Mouse (Mus musculus): ENCODE measurements around the gene D5Ertd579e.

D5Ertd579e gene

GRCm38 (mm10) chr5:36571371-36571770 lies 124.5 kb downstream of the D5Ertd579e start:
- no peak for DNase-seq (ENCODE audit: low spot score in 2 of 2)

GRCm38 (mm10) chr5:36570546-36571245 lies 125.1 kb downstream of the D5Ertd579e start:
- DNase-seq (ENCODE audit: low spot score in 2 of 2), result no peak

- DNase-seq (ENCODE audit: low spot score in 2 of 2), result no peak
These were observed 125.7 kb downstream of the D5Ertd579e start for GRCm38 (mm10) chr5:36570098-36570497.

- DNase-seq (ENCODE audit: low spot score in 2 of 2), result no peak
These were observed 127.7 kb downstream of the D5Ertd579e start for GRCm38 (mm10) chr5:36568118-36568517.

GRCm38 (mm10) chr5:36567627-36568026 lies 128.2 kb downstream of the D5Ertd579e start:
- DNase-seq (ENCODE audit: low spot score in 2 of 2), result no peak

GRCm38 (mm10) chr5:36564530-36564929 lies 131.3 kb downstream of the D5Ertd579e start:
- DNase-seq (ENCODE audit: low spot score in 2 of 2), result no peak

- DNase-seq (ENCODE audit: low spot score in 2 of 2), result no peak
These were observed 132.1 kb downstream of the D5Ertd579e start for GRCm38 (mm10) chr5:36563741-36564140.

- no peak for DNase-seq (ENCODE audit: low spot score in 2 of 2)
These were observed 132.9 kb downstream of the D5Ertd579e start for GRCm38 (mm10) chr5:36562791-36563445.

- no peak for DNase-seq (ENCODE audit: low spot score in 2 of 2)
These were observed 134.3 kb downstream of the D5Ertd579e start for GRCm38 (mm10) chr5:36561509-36561908.

- no peak for DNase-seq (ENCODE audit: low spot score in 2 of 2)
These were observed 135.3 kb downstream of the D5Ertd579e start for GRCm38 (mm10) chr5:36560490-36560889.

- DNase-seq (ENCODE audit: low spot score in 2 of 2), result no peak
These were observed 136.2 kb downstream of the D5Ertd579e start for GRCm38 (mm10) chr5:36559510-36560235.

GRCm38 (mm10) chr5:36559106-36559505 lies 136.7 kb downstream of the D5Ertd579e start:
- DNase-seq (ENCODE audit: low spot score in 2 of 2), result no peak

GRCm38 (mm10) chr5:36558526-36558925 lies 137.3 kb downstream of the D5Ertd579e start:
- no peak for DNase-seq (ENCODE audit: low spot score in 2 of 2)

GRCm38 (mm10) chr5:36557584-36558308 lies 138.1 kb downstream of the D5Ertd579e start:
- DNase-seq (ENCODE audit: low spot score in 2 of 2), result no peak

- no peak for DNase-seq (ENCODE audit: low spot score in 2 of 2)
These were observed 138.9 kb downstream of the D5Ertd579e start for GRCm38 (mm10) chr5:36556906-36557305.

- DNase-seq (ENCODE audit: low spot score in 2 of 2), result no peak
These were observed 139.5 kb downstream of the D5Ertd579e start for GRCm38 (mm10) chr5:36556289-36556688.

- no peak for DNase-seq (ENCODE audit: low spot score in 2 of 2)
These were observed 141.3 kb downstream of the D5Ertd579e start for GRCm38 (mm10) chr5:36554496-36554895.

GRCm38 (mm10) chr5:36553886-36554285 lies 141.9 kb downstream of the D5Ertd579e start:
- DNase-seq (ENCODE audit: low spot score in 2 of 2), result no peak

- no peak for DNase-seq (ENCODE audit: low spot score in 2 of 2)
These were observed 142.7 kb downstream of the D5Ertd579e start for GRCm38 (mm10) chr5:36553056-36553606.

- no peak for DNase-seq (ENCODE audit: low spot score in 2 of 2)
These were observed 143.4 kb downstream of the D5Ertd579e start for GRCm38 (mm10) chr5:36552391-36552790.
